Mouse (Mus musculus) ES-E14 (cell line): Measurements from ENCODE around the gene Krt12.

ENCODE experiments used
- HCFC1 ChIP-seq: IDR thresholded peaks from 2 replicates; pipeline ENCODE4 v1.6.1; 2012; ENCODE audit warnings: low read length, inconsistent platforms, borderline replicate concordance; ENCODE audit not compliant: insufficient read depth
- MAFK ChIP-seq: IDR thresholded peaks from 2 replicates; pipeline ENCODE4 v1.6.1; 2014; ENCODE audit warnings: mild to moderate bottlenecking, low read depth, low read length, inconsistent platforms; ENCODE audit not compliant: insufficient read depth
- ZC3H11A ChIP-seq: IDR thresholded peaks from 2 replicates; pipeline ENCODE4 v1.6.1; 2012; ENCODE audit warnings: low read depth, mild to moderate bottlenecking, inconsistent platforms, low read length, borderline replicate concordance
- ZNF384 ChIP-seq: IDR thresholded peaks from 2 replicates; pipeline ENCODE4 v1.6.1; 2012; ENCODE audit warnings: low read depth, low read length, inconsistent platforms

GRCm38 (mm10) chr11:99454759-99455158, 32.7 kb upstream of the Krt12 start:
- TF ChIP-seq HCFC1: no peak
- TF ChIP-seq ZNF384: no peak
- TF ChIP-seq MAFK: no peak
- no peak for TF ChIP-seq ZC3H11A
